ENCODE assay signal across 8 mouse cellular contexts in genomic region chr6:5991817-5992755, GRCm38 (mm10).
DNase-seq lines count a peak whose midpoint lies in the region; ATAC-seq lines count a peak whose summit lies in the region.

No protein-coding gene starts in this region.

- 40% methylated on average over 25 of the region's 25 CpGs for WGBS in hindbrain, embryonic 14.5 days
- WGBS in midbrain, embryonic 12.5 days: 60% methylated on average over 25 of the region's 25 CpGs

- H3K4me2 ChIP-seq in hindbrain, embryonic 14.5 days (replicated peaks): peak overlapping the region; percentile 33
- no peak overlapping the region for H3K4me2 ChIP-seq in midbrain, embryonic 12.5 days (replicated peaks)

- H3K27me3 ChIP-seq in hindbrain, embryonic 14.5 days (ENCODE audit: control insufficient read depth, insufficient read depth, low read length): no peaks in the 10 kb centered on the region
- no peaks in the 10 kb centered on the region for H3K27me3 ChIP-seq in midbrain, embryonic 12.5 days

- H3K27ac ChIP-seq in hindbrain, embryonic 14.5 days: 0 out of 2 replicates have a peak overlapping the region, but pooled peaks have one; percentile 32
- H3K27ac ChIP-seq in midbrain, embryonic 12.5 days (replicated peaks): no peak overlapping the region

- no peaks in the 10 kb centered on the region for H3K9me3 ChIP-seq in hindbrain, embryonic 14.5 days (ENCODE audit: control insufficient read depth, low read length)
- H3K9me3 ChIP-seq in midbrain, embryonic 12.5 days: no peaks in the 10 kb centered on the region

- no peak overlapping the region for H3K4me3 ChIP-seq in hindbrain, embryonic 14.5 days (replicated peaks; ENCODE audit: low read length)
- H3K4me3 ChIP-seq in midbrain, embryonic 12.5 days: no peak overlapping the region

- H3K4me1 ChIP-seq in hindbrain, embryonic 14.5 days (replicated peaks; ENCODE audit: control insufficient read depth, insufficient read depth, low read length): peaks cover 9% of the 10 kb centered on the region
- peaks cover 14% of the 10 kb centered on the region for H3K4me1 ChIP-seq in midbrain, embryonic 12.5 days

- peak; percentile 6 to 14 for DNase-seq in urinary bladder, adult 18-20 months (ENCODE audit: low spot score in 2 of 2)
- no peak for DNase-seq in urinary bladder, postnatal 10 days (ENCODE audit: low spot score)
- DNase-seq in frontal cortex, adult 2 months (ENCODE audit: extremely low spot score in 1 of 2, low spot score in 1 of 2): peak; percentile 31 to 81
- peak; percentile 70 for DNase-seq in hindbrain, embryonic 14.5 days (ENCODE audit: low spot score)
- DNase-seq in layer of hippocampus, adult 9-11 months: peak; percentile 53
- peak; percentile 73 for DNase-seq in telencephalon, adult 2 months (ENCODE audit: low read depth, low spot score)
- no peak for DNase-seq in T-cell, adult 2 months (ENCODE audit: low spot score)

- peak; percentile 68 for ATAC-seq in hindbrain, embryonic 14.5 days (ENCODE audit: low FRiP score)
- ATAC-seq in midbrain, embryonic 12.5 days (ENCODE audit: low FRiP score, low read depth): peak; percentile 34; the same call in 1 of the 2 replicates

- no peaks in the 10 kb centered on the region for H3K36me3 ChIP-seq in hindbrain, embryonic 14.5 days (replicated peaks; ENCODE audit: control insufficient read depth, insufficient read depth)
- H3K36me3 ChIP-seq in midbrain, embryonic 12.5 days: no peaks in the 10 kb centered on the region

- H3K9ac ChIP-seq in hindbrain, embryonic 14.5 days: no peak overlapping the region
- no peak overlapping the region for H3K9ac ChIP-seq in midbrain, embryonic 12.5 days (replicated peaks)

Comparison
In these comparisons a context has a peak if more than half of its experiments do, and no peak if none do; other contexts are left out.
1. DNase-seq: peak in urinary bladder, adult 18-20 months (2 of 2), frontal cortex, adult 2 months (2 of 2), hindbrain, embryonic 14.5 days (single experiment), layer of hippocampus, adult 9-11 months (single experiment) and telencephalon, adult 2 months (single experiment); none in urinary bladder, postnatal 10 days (single experiment) and T-cell, adult 2 months (single experiment).